Mouse (Mus musculus) forebrain, embryonic 15.5 days (tissue): ENCODE results near the gene Stfa2l1. TPM values are rescaled to one million over a fixed set of nuclear protein-coding genes. Genes with fewer than 3 reads are reported as not detected.
"Not testable (repeated sequence)": the region's sequence is repeated elsewhere in the genome, so short reads cannot be mapped to it uniquely, and the experiment has no call there.

Source experiments
- ATAC-seq: fragments of 200-750 bp; cut with Nextera tagmentation; replicated peaks from 2 replicates; pipeline ENCODE4 v1.8.0; 2017; ENCODE audit warnings: mild to moderate bottlenecking, moderate TSS enrichment, moderate library complexity
- H3K27ac ChIP-seq: fragments of 300-500 bp; sonication (generic); replicated peaks from 2 replicates; pipeline ENCODE4 v1.5.1; 2015; ENCODE audit warnings: mild to moderate bottlenecking, inconsistent platforms
- H3K27me3 ChIP-seq: fragments of 300-500 bp; sonication (generic); 2 replicates; pipeline ENCODE4 v1.6.1; 2015; ENCODE audit warnings: inconsistent platforms
- H3K36me3 ChIP-seq: fragments of 300-500 bp; sonication (generic); 2 replicates; pipeline ENCODE4 v1.6.1; 2015; ENCODE audit warnings: mild to moderate bottlenecking, inconsistent platforms
- H3K4me1 ChIP-seq: fragments of 300-500 bp; sonication (generic); 2 replicates; pipeline ENCODE4 v1.6.1; 2015; ENCODE audit warnings: inconsistent platforms
- H3K4me2 ChIP-seq: fragments of 300-500 bp; sonication (generic); replicated peaks from 2 replicates; pipeline ENCODE4 v1.6.1; 2015; ENCODE audit warnings: mild to moderate bottlenecking, inconsistent platforms
- H3K4me3 ChIP-seq: fragments of 300-500 bp; sonication (generic); 2 replicates; pipeline ENCODE4 v1.5.1; 2015; ENCODE audit warnings: mild to moderate bottlenecking, inconsistent platforms
- H3K9ac ChIP-seq: fragments of 300-500 bp; sonication (generic); replicated peaks from 2 replicates; pipeline ENCODE4 v1.6.1; 2015; ENCODE audit warnings: mild to moderate bottlenecking, inconsistent platforms
- H3K9me3 ChIP-seq: fragments of 300-500 bp; sonication (generic); 2 replicates; pipeline ENCODE4 v1.6.1; 2016; ENCODE audit warnings: inconsistent platforms
- WGBS: fragments of 180-500 bp; shearing (Covaris S2); methylation state at CpG from one replicate; pipeline ENCODE4 v1.1.7; 2015; ENCODE audit warnings: mixed read lengths; 5-methylcytosine and 5-hydroxymethylcytosine counted together
- polyA plus RNA-seq: library from polyadenylated mRNA; unstranded; fragments of >200 nt; fragmentation: Nextera tagmentation; extraction: Ambion mirVana; gene quantifications from 2 replicates; pipeline ENCODE4 v1.2.1, GENCODE M21; 2015

The Stfa2l1 gene
- polyA plus RNA-seq = not detected in 2 replicates

- H3K27me3 ChIP-seq = no peaks in the 10 kb centered on the region
- no peak within 1 kb of the TSS for H3K4me3 ChIP-seq
- no peak within 1 kb of the TSS for H3K27ac ChIP-seq
- no peaks in the 10 kb centered on the region for H3K36me3 ChIP-seq
- no peak within 1 kb of the TSS for H3K9ac ChIP-seq
- ATAC-seq = no peak
- no peak within 1 kb of the TSS for H3K4me2 ChIP-seq
- H3K9me3 ChIP-seq = no peaks in the 10 kb centered on the region
- H3K4me1 ChIP-seq = no peaks in the 10 kb centered on the region
These were observed at the start of gene Stfa2l1 for GRCm38 (mm10) chr16:36156402-36156975. TSS of gene Stfa2l1 (plus strand) at chr16:36156811.

DNA sequence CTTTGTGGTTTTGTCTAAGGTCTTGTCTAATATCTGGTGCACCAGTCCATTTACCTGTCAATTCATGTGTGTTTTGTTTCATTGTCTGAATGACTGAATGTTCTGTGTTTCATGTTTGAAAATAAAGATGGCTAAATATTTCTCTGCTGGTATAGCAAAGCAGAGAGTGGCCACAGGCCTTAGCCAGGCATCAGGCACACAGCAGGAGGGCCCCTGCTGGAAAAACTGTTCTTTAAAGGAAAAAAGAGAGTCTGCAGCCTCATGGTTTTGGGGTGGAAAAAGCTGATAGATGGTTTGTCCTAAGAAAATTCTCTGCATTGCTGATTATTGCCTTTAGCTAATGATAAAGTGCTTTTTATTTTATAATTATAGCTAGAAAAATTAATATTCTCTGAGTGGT is 45.1 kb upstream of the Stfa2l1 start:
- H3K36me3 ChIP-seq, ATAC-seq, H3K9me3 ChIP-seq, H3K4me1 ChIP-seq, H3K4me2 ChIP-seq, H3K27me3 ChIP-seq, H3K4me3 ChIP-seq, H3K9ac ChIP-seq, H3K27ac ChIP-seq: not testable (repeated sequence)

DNA sequence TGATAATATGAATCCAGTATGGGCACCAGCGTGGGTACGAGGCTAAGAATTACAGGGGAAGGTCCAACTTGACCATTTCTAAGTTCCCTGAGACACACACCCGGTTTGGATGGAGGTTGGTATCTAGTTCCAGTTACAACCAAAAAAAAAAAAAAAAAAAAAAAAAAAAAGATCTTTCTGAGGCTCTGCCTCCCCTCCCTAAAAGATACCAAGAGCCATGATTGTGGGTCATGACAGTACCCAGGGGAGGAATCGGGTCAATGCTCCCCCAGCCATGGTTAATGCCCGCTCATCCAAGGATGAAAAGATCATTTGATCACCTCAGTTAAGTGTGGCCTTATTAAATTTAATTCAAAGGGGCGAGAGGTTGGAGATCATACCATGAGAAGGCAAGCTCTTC is 40.9 kb upstream of the Stfa2l1 start:
- 91% methylated on average over 6 of the region's 6 CpGs for WGBS
- not testable (repeated sequence) for H3K9me3 ChIP-seq, H3K27ac ChIP-seq

DNA sequence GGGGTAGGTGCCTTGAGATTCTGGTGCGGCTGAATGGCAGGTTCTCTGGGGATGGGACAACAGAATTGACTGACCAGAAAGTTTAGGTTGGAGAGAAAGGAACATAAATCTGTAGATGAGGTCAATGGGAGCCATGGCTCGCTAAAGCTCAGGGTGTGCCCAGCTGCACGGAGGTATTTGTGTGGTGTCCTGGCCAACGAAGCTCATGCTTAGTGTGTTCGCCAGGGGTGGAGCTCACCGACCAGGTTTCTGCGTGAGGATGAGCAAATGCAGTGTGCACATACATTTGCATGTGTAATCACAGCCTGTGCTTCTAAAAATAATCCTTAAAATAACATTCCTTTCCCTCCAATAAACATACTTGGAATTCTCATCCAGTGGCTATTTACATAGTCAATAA is 28.5 kb upstream of the Stfa2l1 start:
- Histone ChIP-seq H3K27ac (no peak overlapping the region), H3K4me2 (no peak overlapping the region), H3K4me3 (no peak overlapping the region), H3K36me3 (no peaks in the 10 kb centered on the region), H3K27me3 (no peaks in the 10 kb centered on the region), H3K9me3 (no peaks in the 10 kb centered on the region), H3K4me1 (no peaks in the 10 kb centered on the region), H3K9ac (no peak overlapping the region)
- no peak for ATAC-seq
- WGBS = 90% methylated on average over 7 of the region's 7 CpGs

More for the DNA sequence above, 40.9 kb upstream of the Stfa2l1 start:
- H3K27me3 ChIP-seq, ATAC-seq, H3K36me3 ChIP-seq, H3K4me3 ChIP-seq, H3K9ac ChIP-seq, H3K4me1 ChIP-seq, H3K4me2 ChIP-seq: not testable (repeated sequence)

GRCm38 (mm10) chr16:36131141-36131540 is 25.5 kb upstream of the Stfa2l1 start, which contains the start of gene Csta1:
TSS of gene Csta1 (minus strand) at chr16:36131241.
- Histone ChIP-seq H3K4me1 (no peaks in the 10 kb centered on the region), H3K36me3 (no peaks in the 10 kb centered on the region), H3K4me2 (no peak within 1 kb of the TSS), H3K4me3 (no peak within 1 kb of the TSS), H3K27ac (no peak within 1 kb of the TSS), H3K9ac (no peak within 1 kb of the TSS), H3K9me3 (no peaks in the 10 kb centered on the region), H3K27me3 (no peaks in the 10 kb centered on the region)
- ATAC-seq = no peak
- WGBS = 84% methylated on average over 1 of the region's 1 CpGs

- Histone ChIP-seq H3K9me3 (no peaks in the 10 kb centered on the region), H3K9ac (no peak overlapping the region), H3K4me2 (no peak overlapping the region), H3K4me3 (no peak overlapping the region), H3K36me3 (no peaks in the 10 kb centered on the region), H3K27me3 (no peaks in the 10 kb centered on the region), H3K4me1 (no peaks in the 10 kb centered on the region), H3K27ac (no peak overlapping the region)
- no peak for ATAC-seq
- WGBS = 78% methylated on average over 2 of the region's 2 CpGs
These were observed 18.4 kb upstream of the Stfa2l1 start for GRCm38 (mm10) chr16:36138201-36138600.

DNA sequence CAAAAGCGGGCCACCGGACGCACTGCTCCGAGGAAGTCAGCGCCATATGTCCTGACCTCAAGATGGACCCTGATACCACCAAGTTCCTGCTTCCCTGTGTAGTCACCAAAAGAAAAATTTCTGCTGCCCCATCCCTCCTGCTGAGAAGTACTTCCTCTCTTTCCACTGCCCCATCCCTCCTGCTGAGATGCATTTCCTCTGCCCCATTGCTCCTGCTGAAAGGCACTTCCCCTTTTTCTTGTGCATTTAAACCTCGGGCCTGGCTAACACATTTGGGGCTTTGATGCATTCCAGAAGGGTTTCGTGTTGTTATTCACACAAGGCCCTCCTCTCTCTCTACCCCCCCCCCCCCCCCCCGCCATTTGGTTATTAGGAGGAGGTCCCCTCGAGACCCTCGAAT is 11.2 kb downstream of the Stfa2l1 start:
- not testable (repeated sequence) for H3K9me3 ChIP-seq, H3K4me2 ChIP-seq, H3K36me3 ChIP-seq, H3K4me1 ChIP-seq, H3K27ac ChIP-seq, ATAC-seq, H3K9ac ChIP-seq, H3K27me3 ChIP-seq, H3K4me3 ChIP-seq
- 84% methylated on average over 9 of the region's 10 CpGs for WGBS

GRCm38 (mm10) chr16:36176108-36176507 is 19.5 kb downstream of the Stfa2l1 start:
- H3K4me3 ChIP-seq = no peak overlapping the region
- H3K27ac ChIP-seq = no peak overlapping the region
- no peaks in the 10 kb centered on the region for H3K27me3 ChIP-seq
- no peak overlapping the region for H3K9ac ChIP-seq
- ATAC-seq = no peak
- H3K36me3 ChIP-seq = no peaks in the 10 kb centered on the region
- no peaks in the 10 kb centered on the region for H3K9me3 ChIP-seq
- no peaks in the 10 kb centered on the region for H3K4me1 ChIP-seq
- H3K4me2 ChIP-seq = no peak overlapping the region

DNA sequence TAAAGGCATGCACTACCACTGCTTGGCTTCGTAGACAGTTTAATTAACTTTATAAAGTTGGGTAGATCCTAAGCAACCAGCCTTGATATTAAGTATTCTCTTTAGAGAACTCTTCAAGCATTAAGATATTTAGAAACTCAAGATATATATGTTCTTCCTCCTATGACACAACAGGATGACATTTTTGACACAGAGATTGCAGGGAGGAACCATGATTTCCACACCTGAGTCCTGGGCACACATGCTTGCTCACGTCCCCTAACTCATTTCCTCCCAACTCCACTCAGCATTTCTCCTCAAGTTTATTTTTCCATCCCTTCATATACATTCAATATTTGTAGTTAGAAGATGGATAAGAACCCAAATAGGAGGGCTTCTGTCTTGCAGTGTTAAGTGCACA is 23.3 kb downstream of the Stfa2l1 start:
- H3K27me3 ChIP-seq = no peaks in the 10 kb centered on the region
- H3K4me1 ChIP-seq = no peaks in the 10 kb centered on the region
- H3K36me3 ChIP-seq = no peaks in the 10 kb centered on the region
- no peak overlapping the region for H3K9ac ChIP-seq
- ATAC-seq = no peak
- no peaks in the 10 kb centered on the region for H3K9me3 ChIP-seq
- WGBS = 87% methylated on average over 2 of the region's 2 CpGs
- no peak overlapping the region for H3K4me2 ChIP-seq
- no peak overlapping the region for H3K4me3 ChIP-seq
- no peak overlapping the region for H3K27ac ChIP-seq

- not testable (repeated sequence) for H3K9me3 ChIP-seq, H3K36me3 ChIP-seq, H3K4me3 ChIP-seq, H3K4me2 ChIP-seq, H3K27me3 ChIP-seq, H3K27ac ChIP-seq, ATAC-seq, H3K4me1 ChIP-seq, H3K9ac ChIP-seq
- WGBS = 83% methylated on average over 4 of the region's 4 CpGs
These were observed 27.3 kb downstream of the Stfa2l1 start, which contains the start of gene Gm5483 for GRCm38 (mm10) chr16:36183912-36184311. TSS of gene Gm5483 (plus strand) at chr16:36184212.

GRCm38 (mm10) chr16:36199226-36199625 is 42.6 kb downstream of the Stfa2l1 start:
- no peak for ATAC-seq
- H3K36me3 ChIP-seq = no peaks in the 10 kb centered on the region
- 44% methylated on average over 19 of the region's 19 CpGs for WGBS
- peak overlapping the region; percentile 11; the same call in 1 of the 2 replicates for H3K4me2 ChIP-seq
- H3K9me3 ChIP-seq = no peaks in the 10 kb centered on the region
- H3K9ac ChIP-seq = no peak overlapping the region
- no peak overlapping the region for H3K4me3 ChIP-seq
- H3K27me3 ChIP-seq = no peaks in the 10 kb centered on the region
- H3K27ac ChIP-seq = no peak overlapping the region
- no peaks in the 10 kb centered on the region for H3K4me1 ChIP-seq

- Histone ChIP-seq H3K27ac (no peak overlapping the region), H3K9me3 (no peaks in the 10 kb centered on the region), H3K36me3 (no peaks in the 10 kb centered on the region), H3K27me3 (no peaks in the 10 kb centered on the region), H3K9ac (no peak overlapping the region), H3K4me1 (no peaks in the 10 kb centered on the region), H3K4me2 (no peak overlapping the region), H3K4me3 (no peak overlapping the region)
- no peak for ATAC-seq
- whole genome bisulfite sequencing = 78% methylated on average over 5 of the region's 5 CpGs
These were observed 47.2 kb downstream of the Stfa2l1 start for GRCm38 (mm10) chr16:36203846-36204245.

DNA sequence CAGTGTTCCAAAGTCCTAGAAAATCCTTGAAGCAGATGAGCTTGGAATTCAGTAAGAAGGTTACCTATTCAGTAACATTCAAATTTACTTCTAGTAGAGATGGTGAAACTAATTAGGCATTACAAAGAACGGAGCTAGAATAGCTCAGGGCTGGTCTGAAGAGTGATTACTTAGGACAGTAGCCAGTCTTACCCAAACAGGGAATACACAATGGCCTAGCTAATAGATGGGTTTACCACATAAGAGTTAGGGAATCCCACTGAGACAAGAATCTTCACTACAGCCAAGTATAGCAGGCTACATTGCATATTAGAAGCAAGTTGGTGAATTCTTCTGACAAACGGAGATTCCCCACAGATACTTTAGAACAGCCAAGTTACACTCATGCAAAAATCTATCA is 49.1 kb downstream of the Stfa2l1 start:
- H3K9ac ChIP-seq, H3K4me2 ChIP-seq, H3K4me1 ChIP-seq, H3K27me3 ChIP-seq, H3K27ac ChIP-seq, H3K36me3 ChIP-seq, H3K4me3 ChIP-seq, ATAC-seq, H3K9me3 ChIP-seq: not testable (repeated sequence)
- WGBS = 36% methylated on average over 2 of the region's 2 CpGs
